Mouse (Mus musculus): ENCODE data around the gene Ublcp1.

GRCm38 (mm10) chr11:44501477-44501876 lies 31.2 kb upstream of the Ublcp1 start:
- TF ChIP-seq CTCF (conservative IDR thresholded peaks at IDR 0.05; ENCODE audit: low read length): no peak
- no peak for TF ChIP-seq NANOG (IDR thresholded peaks at IDR 0.05; ENCODE audit: borderline replicate concordance, low read length)

All from E14TG2a.4 (cell line).